Mouse (Mus musculus) liver, adult 2 months (tissue): Measurements from ENCODE around the gene Dpf3.

Experiments
- CTCF ChIP-seq: fragments of 200-500 bp; IDR thresholded peaks from 2 replicates; pipeline ENCODE4 v1.5.1; 2011; ENCODE audit warnings: low read depth, low read length, control low read depth
- POLR2A ChIP-seq: fragments of 200-500 bp; IDR thresholded peaks from 2 replicates; pipeline ENCODE4 v1.6.1; 2011; ENCODE audit warnings: low read length, control low read depth; ENCODE audit not compliant: insufficient read depth; ENCODE audit errors: extremely low read depth

DNA sequence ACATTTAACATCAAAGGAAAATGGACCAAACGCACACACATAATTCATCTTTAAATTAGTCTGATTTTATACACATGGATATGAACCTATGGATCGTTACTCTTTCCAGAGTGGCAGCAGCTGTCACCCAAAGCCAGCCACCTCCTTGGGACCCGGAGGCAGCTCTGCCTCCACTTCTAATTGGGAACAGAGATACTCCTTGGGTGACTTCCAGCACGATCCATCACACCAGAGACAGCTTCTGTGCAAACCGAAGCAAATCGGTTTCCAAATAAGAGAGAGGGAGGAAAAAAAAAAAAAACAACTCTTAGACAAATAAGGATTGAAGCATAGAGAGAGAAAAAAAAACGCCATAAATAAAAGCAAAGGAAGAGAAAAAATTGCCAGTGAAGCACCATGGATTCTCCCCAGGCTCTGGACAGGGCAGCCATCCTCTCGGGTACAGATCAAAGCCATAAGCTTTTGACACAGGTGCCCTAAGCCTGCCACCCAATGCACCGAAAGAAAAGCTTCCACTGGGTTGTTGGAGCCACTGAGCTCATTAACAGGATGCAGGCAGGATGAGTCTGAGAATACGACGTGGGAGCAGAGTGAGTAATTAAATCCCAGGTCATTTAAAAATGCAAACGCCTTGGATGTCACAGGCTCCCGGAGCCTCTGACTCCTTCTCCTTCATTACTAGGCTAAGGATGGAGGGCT lies 150.3 kb downstream of the Dpf3 start:
- TF ChIP-seq CTCF (no peak), POLR2A (no peak)
